Mouse (Mus musculus) left cerebral cortex, postnatal 10 days (tissue): ENCODE measurements around the gene Rrad. TPM values are rescaled to one million over a fixed set of nuclear protein-coding genes. Genes with fewer than 3 reads are reported as not detected.
A peak's percentile ranks its signal among the peaks of the same experiment; 100 is the strongest.

Experiments
- DNase-seq, 2 experiments: peaks; one replicate each; pipeline ENCODE4 v3.0.0; 2021 to 2022; ENCODE audit warnings: low spot score in 2 of 2, mixed read lengths in 1 of 2; ENCODE audit errors: extremely low spot score in 1 of 2
- intact Hi-C: fragments of 180-260 bp; cut with DNase I; formaldehyde crosslinking; loops from one replicate; pipeline ENCODE4 v1.15.1; 2025
- total RNA-seq, 2 experiments: library from RNA; stranded (reverse); gene quantifications; 2 replicates each; pipeline ENCODE4 v1.2.3; 2021

Rrad gene
- total RNA-seq, 2 experiments from 2014 or later: 4.9 to 5.3 TPM

GRCm38 (mm10) chr8:104627065-104627740, 3.9 kb downstream of the Rrad start:
- intact Hi-C loops: no loop called here
- DNase-seq: no peak

- no peak for DNase-seq
- intact Hi-C loops: no loop called here
These were observed 7.0 kb downstream of the Rrad start, which contains the start of gene Cdh16 for GRCm38 (mm10) chr8:104624161-104624560. Cdh16 (minus strand) TSS chr8:104624396.

- intact Hi-C loops: no loop called here
- DNase-seq: no peak
These were observed 10.4 kb downstream of the Rrad start for GRCm38 (mm10) chr8:104620765-104621164.

- no peak for DNase-seq
- intact Hi-C loops: no loop called here
These were observed 18.0 kb downstream of the Rrad start for GRCm38 (mm10) chr8:104613119-104613518.

GRCm38 (mm10) chr8:104611613-104612012, 19.5 kb downstream of the Rrad start:
- no peak for DNase-seq

GRCm38 (mm10) chr8:104610185-104610766, 20.9 kb downstream of the Rrad start:
- intact Hi-C loops: no loop called here
- DNase-seq: no peak

More at GRCm38 (mm10) chr8:104611613-104612012, 19.5 kb downstream of the Rrad start:
- intact Hi-C loops: no loop called here

GRCm38 (mm10) chr8:104609222-104609621, 21.9 kb downstream of the Rrad start:
- no peak for DNase-seq
- intact Hi-C loops: no loop called here

GRCm38 (mm10) chr8:104607944-104608343, 23.2 kb downstream of the Rrad start:
- intact Hi-C loops: no loop called here
- no peak for DNase-seq

GRCm38 (mm10) chr8:104606329-104606728, 24.8 kb downstream of the Rrad start:
- DNase-seq: no peak
- intact Hi-C loops: no loop called here

- no peak for DNase-seq
- intact Hi-C loops: loop anchor here (5.0 kb wide), 1 partner anchor 39 kb away; the partner anchor contains the start of gene Ciao2b
These were observed 27.9 kb downstream of the Rrad start for GRCm38 (mm10) chr8:104603245-104603593.

- peak; percentile 85 to 87 for DNase-seq
- intact Hi-C loops: loop anchor here (5.0 kb wide), 1 partner anchor 40 kb away; the partner anchor contains the start of gene Ciao2b
These were observed 28.5 kb downstream of the Rrad start for GRCm38 (mm10) chr8:104602468-104603244.

- intact Hi-C loops: loop anchor here (5.0 kb wide), 1 partner anchor 40 kb away; the partner anchor contains the start of gene Ciao2b
- no peak for DNase-seq
These were observed 29.2 kb downstream of the Rrad start for GRCm38 (mm10) chr8:104601941-104602371.

- DNase-seq: no peak
- intact Hi-C loops: loop anchor here (5.0 kb wide), 1 partner anchor 41 kb away; the partner anchor contains the start of gene Ciao2b
These were observed 29.7 kb downstream of the Rrad start for GRCm38 (mm10) chr8:104601386-104601785.

GRCm38 (mm10) chr8:104598496-104598895, 32.6 kb downstream of the Rrad start:
- intact Hi-C loops: no loop called here

GRCm38 (mm10) chr8:104597656-104598055, 33.5 kb downstream of the Rrad start:
- no peak for DNase-seq
- intact Hi-C loops: no loop called here

More at GRCm38 (mm10) chr8:104598496-104598895, 32.6 kb downstream of the Rrad start:
- no peak for DNase-seq

GRCm38 (mm10) chr8:104595773-104596536, 35.2 kb downstream of the Rrad start:
- no peak for DNase-seq
- intact Hi-C loops: no loop called here

- intact Hi-C loops: no loop called here
- DNase-seq: no peak
These were observed 36.3 kb downstream of the Rrad start for GRCm38 (mm10) chr8:104594611-104595362.
